Mouse (Mus musculus): ENCODE measurements around the gene Fbxo47. TPM values are rescaled to one million over a fixed set of nuclear protein-coding genes. Genes with fewer than 3 reads are reported as not detected.
"Not testable (repeated sequence)": the region's sequence is repeated elsewhere in the genome, so short reads cannot be mapped to it uniquely, and the experiment has no call there.

The Fbxo47 gene
- total RNA-seq, 2 experiments from 2014 or later: 0.17 to 0.37 TPM

DNA sequence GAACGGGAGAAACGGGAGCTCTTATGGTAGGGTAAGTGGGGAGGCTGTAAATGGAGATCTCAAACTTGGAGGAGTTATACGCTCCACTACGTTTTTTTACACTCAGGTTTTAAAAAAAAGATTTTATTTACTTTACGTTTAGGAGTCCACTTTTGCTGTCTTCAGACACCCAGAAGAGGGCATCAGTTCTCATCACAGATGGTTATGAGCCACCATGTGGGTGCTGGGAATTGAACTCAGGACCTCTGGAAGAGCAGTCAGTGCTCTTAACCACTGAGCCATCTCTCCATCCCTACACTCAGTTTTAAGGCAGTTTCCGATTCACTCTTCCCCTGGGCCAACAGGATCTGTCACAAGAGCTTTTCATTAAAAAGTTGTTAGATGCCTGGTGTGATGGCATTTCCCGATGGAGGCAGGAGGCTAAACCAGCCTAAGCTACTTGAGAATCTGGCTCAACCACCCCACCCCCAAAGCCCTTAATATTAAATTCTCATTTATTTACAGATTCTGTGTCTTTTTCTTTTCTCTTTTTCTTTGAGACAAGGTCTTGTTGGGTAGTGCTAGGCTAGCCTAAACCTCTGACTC lies 739 bp upstream of the Fbxo47 start:
- intact Hi-C loops (cut with DNase I): no loop called here
- DNase-seq: no peak

DNA sequence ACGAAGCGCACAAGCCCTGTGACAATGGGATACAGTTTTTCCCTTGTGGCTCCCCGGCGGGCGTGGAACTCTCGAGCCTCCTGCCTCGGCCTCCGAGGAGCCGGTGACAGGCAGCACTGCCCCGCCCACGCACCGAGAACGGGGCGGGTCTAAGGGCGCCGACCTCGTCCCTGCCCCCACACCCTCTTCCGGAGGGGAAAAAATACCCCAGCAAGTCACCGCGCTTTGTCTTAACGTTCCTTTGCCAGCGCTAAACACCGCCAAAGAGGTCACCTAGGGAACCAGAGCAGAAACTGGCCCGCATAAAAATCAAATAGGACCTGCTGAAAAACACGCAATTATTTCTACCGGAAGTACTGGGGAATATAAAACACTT lies 424 bp downstream of the Fbxo47 start:
- intact Hi-C loops (cut with DNase I): loop anchor here (1.0 kb wide), 1 partner anchor 90 kb away; no protein-coding TSS in a partner anchor
- peak; percentile 72 to 74 for DNase-seq

DNA sequence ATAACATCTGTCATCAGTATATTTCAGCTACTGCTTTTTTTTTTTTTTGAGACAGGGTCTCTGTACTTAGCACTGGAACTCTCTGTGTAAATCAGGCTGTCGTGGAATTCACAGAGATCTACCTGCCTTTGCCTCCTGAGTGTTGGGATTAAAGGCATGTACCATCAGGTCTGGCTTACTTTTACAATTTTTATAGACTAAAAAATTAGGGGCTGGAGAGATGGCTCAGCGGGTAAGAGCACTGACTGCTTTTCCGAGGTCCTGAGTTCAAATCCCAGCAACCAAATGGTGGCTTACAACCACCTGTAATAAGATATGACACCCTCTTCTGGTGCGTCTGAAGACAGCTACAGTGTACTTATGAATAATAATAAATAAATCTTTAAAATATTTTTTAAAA lies 3.6 kb downstream of the Fbxo47 start:
- no peak for DNase-seq
- intact Hi-C loops (cut with DNase I): no loop called here

DNA sequence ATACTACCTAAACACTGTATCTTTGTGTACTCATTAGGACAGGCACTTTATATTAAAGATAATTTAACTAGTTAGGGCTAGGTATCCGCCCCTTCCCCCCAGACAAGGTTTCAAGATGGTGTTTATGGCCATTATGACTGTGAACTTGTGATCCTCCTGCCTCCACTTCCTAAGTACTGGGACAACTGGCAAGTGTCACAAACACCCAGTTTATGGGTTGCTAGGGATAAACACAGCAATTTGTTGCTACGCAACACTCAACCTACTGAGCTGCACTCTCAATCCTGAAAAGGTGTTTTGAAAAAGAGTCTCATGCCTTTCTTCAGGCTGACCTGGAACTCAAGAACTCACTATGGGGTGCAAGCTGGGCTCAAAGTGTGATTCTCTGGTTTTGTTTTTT lies 6.6 kb downstream of the Fbxo47 start:
- DNase-seq: no peak
- intact Hi-C loops (cut with DNase I): loop anchor here (5.0 kb wide), 1 partner anchor 35 kb away; the partner anchor contains the start of gene B230217C12Rik

DNA sequence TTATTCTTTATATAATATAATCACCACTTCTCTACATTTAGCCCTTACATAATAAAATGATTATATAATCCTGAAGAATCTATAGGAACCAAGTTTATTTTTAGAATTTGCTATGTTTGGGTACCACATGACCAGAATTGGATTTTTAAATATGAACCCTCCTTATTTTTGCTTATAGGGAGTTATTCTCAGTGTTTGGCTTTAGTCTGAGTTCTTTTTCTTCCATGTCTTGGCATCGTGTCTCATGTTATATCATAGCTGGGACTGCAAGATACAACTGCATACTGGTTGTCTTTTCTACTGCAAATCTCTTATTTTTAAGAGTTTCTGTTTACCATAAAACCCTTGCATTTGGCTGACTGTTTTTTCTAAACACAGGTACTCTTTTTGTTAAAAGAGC lies 9.6 kb downstream of the Fbxo47 start:
- no peak for DNase-seq

DNA sequence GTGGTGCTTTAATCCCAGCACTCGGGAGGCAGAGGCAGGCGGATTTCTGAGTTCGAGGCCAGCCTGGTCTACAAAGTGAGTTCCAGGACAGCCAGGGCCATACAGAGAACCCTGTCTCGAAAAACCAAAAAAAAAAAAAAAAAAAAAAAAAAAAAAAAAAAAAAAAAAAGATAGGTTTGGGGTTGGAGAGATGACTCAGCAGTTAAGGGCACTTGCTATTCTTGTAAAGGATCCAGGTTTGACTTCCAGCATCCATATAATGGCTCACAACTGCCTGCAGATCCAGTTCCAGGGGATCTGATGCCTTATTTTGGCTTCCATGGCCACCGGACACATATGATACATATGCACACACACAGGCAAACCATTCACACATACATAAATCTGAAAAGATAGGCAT lies 11.6 kb downstream of the Fbxo47 start:
- intact Hi-C loops (cut with DNase I); DNase-seq: not testable (repeated sequence)

More for the DNA sequence above, 9.6 kb downstream of the Fbxo47 start:
- intact Hi-C loops (cut with DNase I): no loop called here

DNA sequence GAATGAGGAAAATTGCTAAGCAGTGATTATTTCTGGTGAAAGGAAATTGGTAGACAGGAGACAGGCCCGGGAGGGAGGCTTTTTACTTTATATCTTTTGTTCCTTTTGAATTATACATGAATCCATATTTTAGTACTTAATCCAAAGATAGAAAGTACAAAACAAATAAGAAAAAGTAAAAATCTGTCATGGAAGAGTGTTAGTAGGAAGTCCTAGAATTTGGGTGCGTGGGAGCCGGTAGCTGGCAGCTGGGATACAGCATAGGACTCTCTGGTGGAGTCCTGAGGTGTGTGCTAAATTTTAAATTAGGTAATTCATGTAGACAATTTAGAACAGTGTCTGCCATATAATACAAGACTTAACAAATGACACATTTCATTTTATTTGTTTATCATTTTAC lies 16.4 kb downstream of the Fbxo47 start:
- DNase-seq: no peak
- intact Hi-C loops (cut with DNase I): no loop called here

DNA sequence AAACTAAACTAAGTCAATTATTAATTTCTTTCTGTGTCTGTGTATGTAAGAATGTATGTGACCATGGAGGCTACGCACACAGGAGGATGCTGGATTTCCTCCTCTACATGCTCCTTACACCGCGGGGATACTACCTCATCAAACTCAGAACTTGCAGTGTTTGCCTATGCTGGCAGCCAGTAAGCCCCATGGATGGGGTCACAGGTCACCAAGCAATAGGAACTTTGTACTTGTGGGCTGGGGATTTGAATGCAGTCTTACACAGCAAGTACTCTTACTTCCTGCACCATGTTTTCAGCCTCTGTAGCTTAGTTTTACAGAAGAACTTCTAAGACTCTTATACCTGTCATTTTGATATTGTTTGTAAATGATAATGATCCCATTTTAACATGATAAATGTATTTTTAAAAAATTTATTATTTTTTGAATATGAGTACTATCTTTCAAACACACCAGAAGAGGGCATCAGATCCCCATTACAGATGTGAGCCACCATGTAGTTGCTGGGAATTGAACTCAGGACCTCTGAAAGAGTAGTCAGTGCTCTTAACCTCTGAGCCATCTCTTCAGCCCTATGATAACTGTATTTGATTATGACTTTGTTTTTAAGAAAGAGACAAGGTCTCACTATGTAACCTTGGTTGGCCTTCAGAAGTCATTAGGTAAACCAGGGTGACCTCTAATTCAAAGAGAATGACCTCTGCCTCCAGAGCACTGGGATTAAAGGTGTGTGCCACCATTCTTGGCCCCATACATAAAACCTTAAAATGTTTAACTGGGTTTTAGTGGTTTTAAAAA lies 17.7 kb downstream of the Fbxo47 start:
- intact Hi-C loops (cut with DNase I): no loop called here
- no peak for DNase-seq

- intact Hi-C loops (cut with DNase I): no loop called here
- DNase-seq: no peak
Measured at GRCm38 (mm10) chr11:97865421-97865820, 18.5 kb downstream of the Fbxo47 start.

GRCm38 (mm10) chr11:97862148-97862547 lies 21.8 kb downstream of the Fbxo47 start:
- no peak for DNase-seq
- intact Hi-C loops (cut with DNase I): no loop called here

DNA sequence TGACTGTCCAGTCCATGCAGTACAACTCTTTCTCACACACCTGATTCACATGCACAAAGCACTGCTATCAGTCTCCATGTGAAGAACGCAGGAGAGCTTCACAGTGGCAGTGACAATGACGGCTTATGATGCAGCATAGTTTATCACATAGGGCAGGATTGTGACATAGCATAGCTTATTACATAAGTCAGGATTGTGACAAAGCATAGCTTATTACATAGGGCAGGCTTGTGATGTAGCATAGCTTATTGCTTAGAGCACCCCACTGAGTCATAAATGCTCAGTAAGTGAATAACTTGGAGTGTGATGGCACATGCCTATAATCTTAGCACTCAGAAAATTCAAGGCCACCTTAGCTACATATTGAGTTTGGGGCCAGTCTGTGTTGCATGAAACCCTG lies 28.5 kb downstream of the Fbxo47 start:
- intact Hi-C loops (cut with DNase I): no loop called here
- DNase-seq: no peak

GRCm38 (mm10) chr11:97851601-97852000 lies 32.4 kb downstream of the Fbxo47 start:
- no peak for DNase-seq
- intact Hi-C loops (cut with DNase I): no loop called here

DNA sequence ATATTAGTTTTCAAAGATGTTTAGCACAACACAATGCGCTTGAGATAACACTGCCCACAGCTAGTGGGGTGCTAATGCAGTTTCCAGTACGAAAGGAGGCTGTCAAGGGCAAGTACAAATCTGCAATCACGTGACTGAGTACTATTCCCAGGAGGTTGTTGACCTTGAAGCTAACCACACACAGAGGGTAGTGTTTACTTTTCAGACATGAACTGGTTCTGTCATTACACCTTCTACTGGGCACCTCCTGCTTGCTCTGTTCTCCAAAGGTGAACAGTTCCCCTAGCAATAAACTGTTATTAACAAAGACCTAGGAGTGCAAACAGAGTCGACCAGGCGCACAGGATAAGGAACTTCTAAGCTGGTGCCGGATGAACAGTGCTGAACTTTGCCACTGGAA lies 33.6 kb downstream of the Fbxo47 start:
- no peak for DNase-seq
- intact Hi-C loops (cut with DNase I): no loop called here

DNA sequence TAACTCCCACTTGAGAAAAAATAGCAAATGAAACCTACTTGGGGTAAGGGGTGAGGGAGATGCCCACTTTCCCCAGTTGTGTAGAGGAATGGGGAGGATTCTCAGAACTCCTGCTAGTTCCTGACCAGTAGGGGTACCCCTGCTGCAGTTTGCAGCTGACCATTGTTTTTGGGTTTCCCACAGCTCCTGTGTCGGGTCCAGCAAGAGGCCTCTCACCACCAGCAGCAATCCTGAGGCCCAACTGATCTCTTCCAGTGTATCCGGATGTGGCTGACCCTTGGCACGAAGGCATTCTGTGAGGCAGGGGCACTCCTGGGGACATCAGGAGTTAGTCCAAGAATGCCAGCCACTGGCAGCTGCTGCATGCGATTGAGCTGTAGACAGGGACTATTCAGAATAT lies 42.0 kb downstream of the Fbxo47 start:
- DNase-seq: no peak
- intact Hi-C loops (cut with DNase I): loop anchor here (5.0 kb wide), 1 partner anchor 35 kb away; no protein-coding TSS in a partner anchor

DNA sequence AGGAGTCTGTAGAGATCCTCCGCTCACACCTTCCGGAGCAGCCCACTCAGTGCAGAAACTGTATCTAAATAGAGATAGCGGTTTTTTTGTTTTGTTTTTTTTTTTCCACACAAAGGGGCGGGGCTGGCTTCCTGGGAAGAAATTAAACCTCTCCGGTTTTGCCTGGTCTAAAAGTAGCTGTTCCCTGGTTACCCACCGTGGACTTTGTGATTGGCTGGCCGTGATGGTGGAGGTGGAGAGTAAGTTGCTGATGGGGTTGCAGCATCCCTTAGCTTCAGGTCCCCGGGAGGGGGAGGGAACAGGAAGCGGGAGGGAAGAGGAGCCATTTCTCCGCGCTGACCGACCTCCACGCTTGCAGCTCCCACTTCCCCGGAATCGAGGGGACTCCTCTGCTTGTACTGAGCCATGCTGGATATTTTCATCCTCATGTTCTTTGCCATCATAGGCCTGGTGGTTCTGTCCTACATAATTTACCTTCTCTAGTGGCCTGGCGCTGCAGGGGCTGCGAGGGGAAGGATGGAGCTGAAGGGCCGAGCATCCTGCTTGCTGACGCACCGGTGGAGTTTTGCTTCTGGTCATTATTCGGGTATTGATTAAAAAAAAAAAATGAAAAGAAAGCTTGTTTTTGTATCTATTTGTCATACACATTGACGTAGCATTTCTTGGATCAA lies 42.8 kb downstream of the Fbxo47 start:
- intact Hi-C loops (cut with DNase I): loop anchor here (2.0 to 5.0 kb wide), 2 partner anchors 36 to 40 kb away; no protein-coding TSS in a partner anchor
- DNase-seq: peak; percentile 64 to 67

DNA sequence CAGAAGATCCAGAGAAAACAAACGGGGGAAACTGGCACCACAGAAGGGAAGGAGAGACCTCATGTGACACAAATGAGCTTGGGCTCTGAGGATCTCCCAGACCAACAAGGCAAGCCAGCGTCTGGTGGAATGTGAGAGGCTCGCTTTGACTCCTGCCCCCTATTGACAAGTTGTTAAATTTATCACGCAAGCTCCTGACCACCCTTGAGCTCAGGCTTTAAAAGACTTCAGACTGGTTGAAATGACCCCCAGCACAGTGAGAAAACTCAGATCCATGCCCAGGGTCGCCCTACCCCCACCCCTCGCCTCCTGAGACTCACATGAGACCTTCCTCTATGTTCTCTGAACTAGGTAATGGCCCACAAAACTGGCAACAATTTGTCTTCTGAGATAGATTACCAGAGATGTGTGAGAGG lies 43.4 kb downstream of the Fbxo47 start, which contains the start of gene B230217C12Rik:
Gene B230217C12Rik (plus strand): TSS at position 242 of the 416 bp plus-strand sequence.
- DNase-seq: no peak
- intact Hi-C loops (cut with DNase I): loop anchor here (2.0 to 5.0 kb wide), 2 partner anchors 37 to 40 kb away; no protein-coding TSS in a partner anchor

DNA sequence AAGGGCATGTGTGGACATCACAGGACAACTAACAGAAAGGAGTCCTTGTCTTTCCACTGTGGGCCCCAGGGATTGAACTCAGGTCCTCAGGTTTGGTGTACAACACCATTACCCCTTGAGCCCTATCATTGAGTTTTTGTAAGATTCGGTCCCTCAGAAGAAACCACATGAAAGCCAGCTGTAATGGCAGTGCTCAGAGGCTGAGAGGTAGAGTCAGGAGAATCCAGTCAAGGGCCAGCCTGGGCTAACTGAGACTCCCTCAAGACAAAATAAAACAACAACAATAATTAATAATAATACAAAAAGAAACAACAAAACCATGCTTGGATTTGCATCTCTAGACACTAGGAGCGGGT lies 43.8 kb downstream of the Fbxo47 start:
- intact Hi-C loops (cut with DNase I): loop anchor here (2.0 to 5.0 kb wide), 2 partner anchors 37 to 39 kb away; no protein-coding TSS in a partner anchor

DNA sequence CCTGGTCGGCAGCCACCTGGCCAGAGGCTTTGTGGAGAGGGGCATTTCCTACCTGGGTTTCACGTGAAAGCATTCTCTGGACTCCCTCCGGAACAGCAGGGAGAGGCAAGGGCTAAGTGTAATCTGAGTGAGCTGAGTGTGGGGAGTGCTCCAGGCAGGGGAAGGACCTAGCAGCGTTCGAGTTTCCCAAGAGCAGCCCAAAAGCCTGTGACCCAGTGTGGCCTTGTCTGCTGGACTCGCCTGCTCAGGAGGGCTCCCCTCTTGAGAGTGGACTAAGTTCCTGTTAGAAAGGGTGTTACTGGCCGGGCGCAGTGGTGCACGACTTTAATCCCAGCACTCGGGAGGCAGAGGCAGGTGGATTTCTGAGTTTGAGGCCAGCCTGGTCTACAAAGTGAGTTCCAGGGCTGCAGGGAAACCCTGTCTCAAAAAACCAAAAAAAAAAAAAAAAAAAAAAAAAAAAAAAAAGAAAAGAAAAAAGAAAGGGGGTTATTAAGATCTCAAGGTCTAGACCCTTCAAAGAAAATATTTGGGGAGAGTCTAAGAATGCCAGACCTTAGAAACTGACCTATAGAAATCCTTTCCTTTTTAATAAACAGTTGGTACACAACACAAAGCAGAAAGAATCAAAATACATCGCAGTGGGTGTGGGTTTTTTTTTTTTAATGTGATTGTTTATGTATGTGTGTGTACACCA lies 44.4 kb downstream of the Fbxo47 start:
- intact Hi-C loops (cut with DNase I): loop anchor here (2.0 to 5.0 kb wide), 2 partner anchors 38 to 39 kb away; no protein-coding TSS in a partner anchor

More for the DNA sequence above, 43.8 kb downstream of the Fbxo47 start:
- DNase-seq: no peak

GRCm38 (mm10) chr11:97838779-97839440 lies 45.0 kb downstream of the Fbxo47 start:
- intact Hi-C loops (cut with DNase I): no loop called here
- no peak for DNase-seq

More for the DNA sequence above, 44.4 kb downstream of the Fbxo47 start:
- no peak for DNase-seq

DNA sequence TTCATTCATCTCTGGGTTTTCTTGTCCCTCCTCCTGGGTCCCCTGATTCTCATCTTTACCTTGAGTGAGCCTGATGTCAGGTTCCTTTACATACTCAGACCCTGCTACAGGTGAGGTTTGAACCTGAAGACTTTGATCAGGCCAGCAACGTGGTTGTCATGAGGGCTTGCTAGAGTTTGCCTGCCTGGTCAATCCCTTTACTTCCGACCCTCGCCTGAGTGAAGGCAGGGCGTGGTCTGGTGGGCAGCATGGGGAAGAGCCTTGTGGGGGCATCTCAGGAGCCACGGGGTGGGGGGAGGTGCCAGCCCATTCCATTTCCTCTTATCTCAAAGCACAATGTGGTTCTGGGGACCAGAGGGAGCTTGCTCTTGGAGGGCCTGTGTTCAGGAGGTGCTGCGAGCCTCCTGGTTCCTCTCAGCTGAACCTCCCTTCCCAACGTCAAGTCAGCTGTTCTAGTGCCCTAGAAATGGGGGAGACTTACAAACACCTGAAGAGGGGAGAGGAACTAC lies 46.3 kb downstream of the Fbxo47 start:
- intact Hi-C loops (cut with DNase I): loop anchor here (2.0 kb wide), 1 partner anchor 15 kb away; no protein-coding TSS in a partner anchor
- DNase-seq: no peak

Measured in heart, postnatal 14 days (tissue).